Mouse (Mus musculus) forebrain, embryonic 11.5 days (tissue): ENCODE results near the gene Zdhhc19. TPM values are rescaled to one million over a fixed set of nuclear protein-coding genes. Genes with fewer than 3 reads are reported as not detected.

Experiments used
- ATAC-seq: fragments of 200-750 bp; cut with Nextera tagmentation; replicated peaks from 2 replicates; pipeline ENCODE4 v1.8.0; 2017; ENCODE audit warnings: moderate TSS enrichment; ENCODE audit not compliant: low FRiP score
- DNase-seq: peaks from one replicate; pipeline ENCODE4 v3.0.0-alpha.2; 2017; ENCODE audit warnings: low spot score
- H3K27ac ChIP-seq: fragments of 300-500 bp; sonication (generic); 2 replicates; pipeline ENCODE4 v1.5.1; 2014; ENCODE audit warnings: low read depth, low read length
- H3K27me3 ChIP-seq: fragments of 300-500 bp; sonication (generic); 2 replicates; pipeline ENCODE4 v1.6.1; 2014; ENCODE audit warnings: mild to moderate bottlenecking, low read length, mixed read lengths; ENCODE audit not compliant: control insufficient read depth, insufficient read depth
- H3K36me3 ChIP-seq: fragments of 300-500 bp; sonication (generic); 2 replicates; pipeline ENCODE4 v1.6.1; 2014; ENCODE audit warnings: mild to moderate bottlenecking, low read length, moderate library complexity, mixed read lengths; ENCODE audit not compliant: control insufficient read depth, insufficient read depth
- H3K4me1 ChIP-seq: fragments of 300-500 bp; sonication (generic); replicated peaks from 2 replicates; pipeline ENCODE4 v1.6.1; 2014; ENCODE audit warnings: low read length, mixed read lengths; ENCODE audit not compliant: control insufficient read depth, insufficient read depth
- H3K4me2 ChIP-seq: fragments of 300-500 bp; sonication (generic); 2 replicates; pipeline ENCODE4 v1.6.1; 2014; ENCODE audit warnings: low read depth, mild to moderate bottlenecking, low read length, moderate library complexity, mixed read lengths; ENCODE audit not compliant: severe bottlenecking
- H3K4me3 ChIP-seq: fragments of 300-500 bp; sonication (generic); 2 replicates; pipeline ENCODE4 v1.5.1; 2014; ENCODE audit warnings: low read depth, low read length
- H3K9ac ChIP-seq: fragments of 300-500 bp; sonication (generic); 2 replicates; pipeline ENCODE4 v1.6.1; 2014; ENCODE audit warnings: low read length
- H3K9me3 ChIP-seq: fragments of 300-500 bp; sonication (generic); 2 replicates; pipeline ENCODE4 v1.6.1; 2016; ENCODE audit warnings: low read length, mixed read lengths; ENCODE audit not compliant: control insufficient read depth
- WGBS: fragments of 180-500 bp; shearing (Covaris S2); extraction: QIAGEN DNeasy Blood & Tissue Kit; methylation state at CpG from one replicate; pipeline ENCODE4 v1.1.7; 2014; 5-methylcytosine and 5-hydroxymethylcytosine counted together
- polyA plus RNA-seq: library from polyadenylated mRNA; unstranded; fragments of >200 nt; fragmentation: Nextera tagmentation; extraction: Ambion mirVana; gene quantifications from 2 replicates; pipeline ENCODE4 v1.2.1, GENCODE M21; 2014

Gene Zdhhc19
- polyA plus RNA-seq, 1 experiment from 2014 or later, result not detected

DNA sequence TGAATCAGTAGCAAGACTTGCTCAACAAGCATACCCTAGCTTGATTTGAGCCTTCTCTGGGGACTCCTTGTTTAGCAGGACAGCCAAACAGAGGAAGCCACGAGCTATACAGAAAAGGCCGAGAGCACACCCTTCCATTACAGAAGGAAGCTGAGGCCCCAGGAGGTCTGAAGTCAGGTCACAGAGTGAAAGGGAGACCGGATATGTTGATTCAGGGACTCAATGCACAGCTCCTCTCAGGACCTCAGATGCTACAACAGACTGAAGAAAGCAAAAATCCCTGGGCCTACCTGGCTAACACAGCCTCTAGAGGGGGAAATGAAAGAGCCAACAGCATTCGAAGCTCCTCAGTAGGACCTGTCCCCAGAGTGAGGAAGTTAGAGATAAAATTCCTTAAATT lies 71.2 kb downstream of the Zdhhc19 start:
- DNase-seq, result no peak
- Histone ChIP-seq H3K4me1 (no peaks in the 10 kb centered on the region), H3K4me2 (no peak overlapping the region), H3K27ac (no peak overlapping the region), H3K27me3 (no peaks in the 10 kb centered on the region), H3K36me3 (no peaks in the 10 kb centered on the region), H3K9me3 (no peaks in the 10 kb centered on the region), H3K9ac (no peak overlapping the region), H3K4me3 (no peak overlapping the region)
- 82% methylated on average over 4 of the region's 4 CpGs for WGBS
- no peak for ATAC-seq

DNA sequence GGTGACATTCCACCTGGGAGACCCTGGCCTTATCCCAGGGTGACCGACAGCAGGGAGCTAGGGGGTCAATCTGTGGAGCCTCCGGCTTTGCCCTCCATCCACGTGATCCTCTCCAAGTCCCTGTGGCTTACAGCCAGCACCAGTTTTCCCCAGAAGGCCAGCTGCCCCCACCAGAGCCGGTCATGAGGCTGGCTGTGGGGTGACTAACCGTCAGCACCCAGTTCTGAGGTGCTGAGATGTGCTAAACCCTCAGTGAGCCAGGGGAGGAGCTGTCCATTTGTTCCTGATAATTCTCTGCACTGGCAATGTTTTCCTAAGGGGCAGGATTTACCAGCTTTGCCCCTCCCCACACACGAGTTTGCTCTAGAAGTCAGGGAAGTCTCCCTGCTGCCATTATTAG lies 72.3 kb downstream of the Zdhhc19 start:
- no peaks in the 10 kb centered on the region for H3K4me1 ChIP-seq
- no peaks in the 10 kb centered on the region for H3K36me3 ChIP-seq
- no peak for ATAC-seq

DNA sequence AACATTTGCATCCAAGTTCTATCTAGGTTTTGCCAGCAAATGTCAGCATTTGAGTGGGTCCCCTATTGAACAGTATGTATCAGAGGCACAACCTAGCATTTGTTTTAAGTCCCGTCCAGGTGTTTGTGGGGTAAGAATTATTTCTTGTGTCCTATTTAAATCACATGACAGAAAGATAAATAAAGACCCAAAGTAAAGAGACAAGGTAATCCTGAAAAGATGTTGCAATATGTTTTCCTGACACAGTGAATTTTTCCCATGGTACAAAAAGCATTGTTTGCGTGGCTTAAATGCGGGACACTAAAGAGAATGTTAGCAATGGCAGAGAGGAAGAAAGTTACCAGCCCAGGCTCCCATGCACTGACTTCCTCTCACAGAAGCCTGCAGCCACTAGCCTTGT lies 74.0 kb downstream of the Zdhhc19 start:
- DNase-seq (no peak), ATAC-seq (no peak)
- Histone ChIP-seq H3K27me3 (no peaks in the 10 kb centered on the region), H3K36me3 (no peaks in the 10 kb centered on the region), H3K27ac (no peak overlapping the region), H3K4me2 (no peak overlapping the region), H3K4me3 (no peak overlapping the region), H3K9me3 (no peaks in the 10 kb centered on the region), H3K9ac (no peak overlapping the region), H3K4me1 (no peaks in the 10 kb centered on the region)
- WGBS, result 92% methylated on average over 3 of the region's 3 CpGs

More for the DNA sequence above, 72.3 kb downstream of the Zdhhc19 start:
- no peak overlapping the region for H3K27ac ChIP-seq
- no peak overlapping the region for H3K4me3 ChIP-seq
- H3K4me2 ChIP-seq, result no peak overlapping the region
- H3K9ac ChIP-seq, result no peak overlapping the region
- DNase-seq, result no peak
- no peaks in the 10 kb centered on the region for H3K9me3 ChIP-seq
- WGBS, result 73% methylated on average over 6 of the region's 6 CpGs
- no peaks in the 10 kb centered on the region for H3K27me3 ChIP-seq

- H3K36me3 ChIP-seq, result no peaks in the 10 kb centered on the region
- H3K27me3 ChIP-seq, result no peaks in the 10 kb centered on the region
- no peak for ATAC-seq
- H3K27ac ChIP-seq, result no peak overlapping the region
- WGBS, result 83% methylated on average over 4 of the region's 4 CpGs
- no peak overlapping the region for H3K4me2 ChIP-seq
- H3K4me1 ChIP-seq, result no peaks in the 10 kb centered on the region
- H3K4me3 ChIP-seq, result no peak overlapping the region
- no peak overlapping the region for H3K9ac ChIP-seq
- no peaks in the 10 kb centered on the region for H3K9me3 ChIP-seq
- no peak for DNase-seq
These were observed 76.5 kb downstream of the Zdhhc19 start for GRCm38 (mm10) chr16:32572528-32572927.

DNA sequence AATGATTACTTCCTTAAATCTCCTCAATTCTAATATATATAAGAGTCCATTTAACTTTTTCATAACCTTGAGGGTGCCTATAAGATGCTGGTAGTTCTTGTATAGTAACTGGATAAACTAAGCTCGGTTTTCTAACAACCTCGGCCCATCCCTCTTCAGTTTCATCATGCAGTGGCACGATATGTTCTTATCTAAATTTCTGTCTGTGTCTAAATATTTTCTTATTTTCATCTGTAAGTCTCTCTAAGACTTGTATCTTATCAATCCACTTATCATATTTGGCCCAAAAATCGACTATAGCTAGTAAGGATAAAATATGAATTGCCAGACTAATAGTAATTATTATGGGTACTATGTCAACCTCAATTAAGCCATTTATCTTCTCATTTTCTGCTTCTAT lies 90.4 kb downstream of the Zdhhc19 start:
- no peak for ATAC-seq
- H3K27ac ChIP-seq, result no peak overlapping the region
- 90% methylated on average over 4 of the region's 4 CpGs for WGBS
- no peak overlapping the region for H3K9ac ChIP-seq
- no peaks in the 10 kb centered on the region for H3K36me3 ChIP-seq
- no peak overlapping the region for H3K4me2 ChIP-seq
- no peak overlapping the region for H3K4me3 ChIP-seq
- no peaks in the 10 kb centered on the region for H3K9me3 ChIP-seq
- DNase-seq, result no peak
- no peaks in the 10 kb centered on the region for H3K4me1 ChIP-seq
- H3K27me3 ChIP-seq, result no peaks in the 10 kb centered on the region

- Histone ChIP-seq H3K4me3 (no peak overlapping the region), H3K4me2 (no peak overlapping the region), H3K4me1 (no peaks in the 10 kb centered on the region), H3K27me3 (no peaks in the 10 kb centered on the region), H3K9me3 (no peaks in the 10 kb centered on the region), H3K36me3 (no peaks in the 10 kb centered on the region), H3K9ac (no peak overlapping the region), H3K27ac (no peak overlapping the region)
- 88% methylated on average over 3 of the region's 3 CpGs for WGBS
- ATAC-seq, result no peak
- no peak for DNase-seq
These were observed 92.5 kb downstream of the Zdhhc19 start for GRCm38 (mm10) chr16:32588568-32588967.

- Histone ChIP-seq H3K4me3 (no peak overlapping the region), H3K36me3 (no peaks in the 10 kb centered on the region), H3K4me1 (no peaks in the 10 kb centered on the region), H3K27me3 (no peaks in the 10 kb centered on the region), H3K9ac (no peak overlapping the region), H3K27ac (no peak overlapping the region), H3K9me3 (no peaks in the 10 kb centered on the region), H3K4me2 (no peak overlapping the region)
- ATAC-seq, result no peak
- 90% methylated on average over 8 of the region's 8 CpGs for WGBS
- DNase-seq, result no peak
These were observed 95.5 kb downstream of the Zdhhc19 start for GRCm38 (mm10) chr16:32591521-32591920.

GRCm38 (mm10) chr16:32593283-32593805 lies 97.3 kb downstream of the Zdhhc19 start:
- H3K9me3 ChIP-seq, result no peaks in the 10 kb centered on the region
- H3K9ac ChIP-seq, result no peak overlapping the region
- WGBS, result 95% methylated on average over 5 of the region's 5 CpGs
- H3K4me1 ChIP-seq, result no peaks in the 10 kb centered on the region
- DNase-seq, result no peak
- H3K36me3 ChIP-seq, result no peaks in the 10 kb centered on the region
- H3K27me3 ChIP-seq, result no peaks in the 10 kb centered on the region
- H3K27ac ChIP-seq, result no peak overlapping the region
- no peak overlapping the region for H3K4me2 ChIP-seq
- no peak for ATAC-seq
- no peak overlapping the region for H3K4me3 ChIP-seq

- H3K27ac ChIP-seq, result no peak overlapping the region
- WGBS, result 84% methylated on average over 5 of the region's 5 CpGs
- H3K4me3 ChIP-seq, result no peak overlapping the region
- H3K9me3 ChIP-seq, result no peaks in the 10 kb centered on the region
- ATAC-seq (no peak), DNase-seq (no peak)
- no peaks in the 10 kb centered on the region for H3K4me1 ChIP-seq
- H3K4me2 ChIP-seq, result no peak overlapping the region
- H3K36me3 ChIP-seq, result no peaks in the 10 kb centered on the region
- H3K9ac ChIP-seq, result no peak overlapping the region
- H3K27me3 ChIP-seq, result no peaks in the 10 kb centered on the region
These were observed 97.9 kb downstream of the Zdhhc19 start for GRCm38 (mm10) chr16:32593916-32594315.
